Mouse (Mus musculus) liver, embryonic 14.5 days (tissue): ENCODE measurements around the gene H2-DMa.

Experiments used
- CTCF ChIP-seq: IDR thresholded peaks from 2 replicates; pipeline ENCODE4 v1.5.1; 2016; ENCODE audit warnings: antibody characterized with exemption, low read depth, control low read depth
- EP300 ChIP-seq: IDR thresholded peaks from 2 replicates; pipeline ENCODE4 v1.6.1; 2016; ENCODE audit warnings: antibody characterized with exemption, low read depth

DNA sequence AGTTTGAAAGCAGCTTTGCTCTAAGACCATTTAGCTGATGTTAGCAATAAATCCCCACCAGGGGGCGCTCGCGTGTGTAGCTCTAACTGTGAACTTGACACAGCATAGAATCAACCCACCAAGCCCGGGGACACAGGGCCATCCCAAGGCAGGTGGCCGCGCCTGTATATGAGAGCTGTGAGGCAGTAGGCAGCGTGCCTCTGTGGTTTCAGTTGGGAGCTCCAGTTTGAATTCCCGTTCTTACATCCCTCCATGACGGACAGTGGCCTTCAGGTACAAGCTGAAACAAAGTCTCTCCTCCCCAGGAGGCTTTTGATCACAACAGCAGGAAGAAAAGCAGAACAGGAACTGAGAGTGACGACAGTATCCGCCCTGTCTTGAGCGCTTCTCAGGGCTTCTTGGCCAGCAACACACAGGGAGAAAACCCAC is 17.7 kb upstream of the H2-DMa start:
- TF ChIP-seq CTCF (peak; percentile 93), EP300 (no peak)
